Mouse (Mus musculus) intestine, embryonic 14.5 days (tissue): ENCODE results near the gene Matn3. TPM values are rescaled to one million over a fixed set of nuclear protein-coding genes. Genes with fewer than 3 reads are reported as not detected.

Experiments used
- ATAC-seq: fragments of 200-750 bp; cut with Nextera tagmentation; replicated peaks from 2 replicates; pipeline ENCODE4 v1.8.0; 2017; ENCODE audit warnings: low read depth, moderate number of reproducible peaks, moderate TSS enrichment, moderate library complexity; ENCODE audit not compliant: low FRiP score, low TSS enrichment
- DNase-seq: peaks from one replicate; pipeline ENCODE4 v3.0.0-alpha.2; 2018; ENCODE audit warnings: low spot score
- H3K27ac ChIP-seq: fragments of 300-500 bp; sonication (generic); 2 replicates; pipeline ENCODE4 v1.5.1; 2014; ENCODE audit warnings: low read depth, mild to moderate bottlenecking, control low read depth
- H3K27me3 ChIP-seq: fragments of 300-500 bp; sonication (generic); replicated peaks from 2 replicates; pipeline ENCODE4 v1.6.1; 2014; ENCODE audit warnings: low read length, control low read depth; ENCODE audit not compliant: control insufficient read depth, insufficient read depth
- H3K36me3 ChIP-seq: fragments of 300-500 bp; sonication (generic); 2 replicates; pipeline ENCODE4 v1.6.1; 2014; ENCODE audit warnings: low read length, control low read depth; ENCODE audit not compliant: control insufficient read depth, insufficient read depth
- H3K4me1 ChIP-seq: fragments of 300-500 bp; sonication (generic); replicated peaks from 2 replicates; pipeline ENCODE4 v1.6.1; 2014; ENCODE audit warnings: low read length, control low read depth, mixed read lengths; ENCODE audit not compliant: control insufficient read depth, insufficient read depth
- H3K4me2 ChIP-seq: fragments of 300-500 bp; sonication (generic); 2 replicates; pipeline ENCODE4 v1.6.1; 2014; ENCODE audit warnings: low read length
- H3K4me3 ChIP-seq: fragments of 300-500 bp; sonication (generic); 2 replicates; pipeline ENCODE4 v1.5.1; 2014; ENCODE audit warnings: low read depth, low read length, control low read depth, mixed read lengths
- H3K9ac ChIP-seq: fragments of 300-500 bp; sonication (generic); 2 replicates; pipeline ENCODE4 v1.6.1; 2014; ENCODE audit warnings: mild to moderate bottlenecking, low read length
- H3K9me3 ChIP-seq: fragments of 300-500 bp; sonication (generic); 2 replicates; pipeline ENCODE4 v1.6.1; 2016; ENCODE audit warnings: low read length, control low read depth; ENCODE audit not compliant: control insufficient read depth
- WGBS: fragments of 180-500 bp; shearing (Covaris S2); extraction: QIAGEN DNeasy Blood & Tissue Kit; methylation state at CpG from one replicate; pipeline ENCODE4 v1.1.7; 2014; 5-methylcytosine and 5-hydroxymethylcytosine counted together
- polyA plus RNA-seq: library from polyadenylated mRNA; unstranded; fragments of >200 nt; fragmentation: Nextera tagmentation; extraction: Ambion mirVana; gene quantifications from 2 replicates; pipeline ENCODE4 v1.2.1, GENCODE M21; 2014

Matn3 gene
- polyA plus RNA-seq, result 0.19 and 0.28 TPM in 2 replicates

- H3K9me3 ChIP-seq, result no peaks in the 10 kb centered on the region
- ATAC-seq, result peak; percentile 73
- WGBS, result 2% methylated on average over 42 of the region's 42 CpGs
- peak; percentile 80 for DNase-seq
- H3K9ac ChIP-seq, result peak within 1 kb of the TSS; percentile 47
- H3K4me2 ChIP-seq, result peak within 1 kb of the TSS; percentile 99
- peaks cover 6% of the 10 kb centered on the region for H3K4me1 ChIP-seq
- peaks cover 9% of the 10 kb centered on the region for H3K27me3 ChIP-seq
- peak within 1 kb of the TSS; percentile 45 for H3K4me3 ChIP-seq
- no peaks in the 10 kb centered on the region for H3K36me3 ChIP-seq
- no peak within 1 kb of the TSS for H3K27ac ChIP-seq
Observed at GRCm38 (mm10) chr12:8947714-8948464, at the start of gene Matn3. Matn3 (plus strand) TSS chr12:8947929.

- WGBS, result 63% methylated on average over 19 of the region's 19 CpGs
- DNase-seq (no peak), ATAC-seq (no peak)
- no peak overlapping the region for H3K27ac ChIP-seq
- peaks cover 14% of the 10 kb centered on the region for H3K4me1 ChIP-seq
- H3K36me3 ChIP-seq, result no peaks in the 10 kb centered on the region
- no peak overlapping the region for H3K9ac ChIP-seq
- no peak overlapping the region for H3K4me2 ChIP-seq
- no peak overlapping the region for H3K4me3 ChIP-seq
- H3K27me3 ChIP-seq, result no peaks in the 10 kb centered on the region
- no peaks in the 10 kb centered on the region for H3K9me3 ChIP-seq
Observed at GRCm38 (mm10) chr12:8898879-8899785, 48.6 kb upstream of the Matn3 start.

- H3K27ac ChIP-seq, result no peak overlapping the region
Observed at GRCm38 (mm10) chr12:8900107-8900698, 47.5 kb upstream of the Matn3 start.

GRCm38 (mm10) chr12:8900919-8901663 lies 46.6 kb upstream of the Matn3 start:
- Histone ChIP-seq H3K9me3 (no peaks in the 10 kb centered on the region), H3K36me3 (no peaks in the 10 kb centered on the region), H3K27ac (0 out of 2 replicates have a peak overlapping the region, but pooled peaks have one; percentile 6), H3K4me2 (no peak overlapping the region), H3K4me3 (no peak overlapping the region), H3K4me1 (peaks cover 14% of the 10 kb centered on the region), H3K9ac (no peak overlapping the region), H3K27me3 (no peaks in the 10 kb centered on the region)
- DNase-seq (no peak), ATAC-seq (no peak)
- 34% methylated on average over 5 of the region's 5 CpGs for WGBS

More at GRCm38 (mm10) chr12:8900107-8900698, 47.5 kb upstream of the Matn3 start:
- Histone ChIP-seq H3K36me3 (no peaks in the 10 kb centered on the region), H3K4me2 (no peak overlapping the region), H3K27me3 (no peaks in the 10 kb centered on the region), H3K4me3 (no peak overlapping the region), H3K9ac (no peak overlapping the region), H3K9me3 (no peaks in the 10 kb centered on the region), H3K4me1 (peaks cover 14% of the 10 kb centered on the region)
- WGBS, result 26% methylated on average over 4 of the region's 4 CpGs
- no peak for ATAC-seq
- DNase-seq, result no peak

- ATAC-seq, result no peak
- H3K27ac ChIP-seq, result no peak overlapping the region
Observed at GRCm38 (mm10) chr12:8901934-8902333, 45.8 kb upstream of the Matn3 start.

GRCm38 (mm10) chr12:8902479-8902878 lies 45.2 kb upstream of the Matn3 start:
- Histone ChIP-seq H3K27me3 (no peaks in the 10 kb centered on the region), H3K4me2 (no peak overlapping the region), H3K9me3 (0 out of 2 replicates have a peak, but pooled peaks cover 2% of the 10 kb centered on the region), H3K36me3 (no peaks in the 10 kb centered on the region), H3K4me1 (peaks cover 14% of the 10 kb centered on the region), H3K27ac (no peak overlapping the region), H3K4me3 (no peak overlapping the region), H3K9ac (no peak overlapping the region)
- DNase-seq (no peak), ATAC-seq (no peak)
- WGBS, result 28% methylated on average over 3 of the region's 3 CpGs

More at GRCm38 (mm10) chr12:8901934-8902333, 45.8 kb upstream of the Matn3 start:
- Histone ChIP-seq H3K36me3 (no peaks in the 10 kb centered on the region), H3K9ac (no peak overlapping the region), H3K9me3 (0 out of 2 replicates have a peak, but pooled peaks cover 2% of the 10 kb centered on the region), H3K4me1 (peaks cover 14% of the 10 kb centered on the region), H3K27me3 (no peaks in the 10 kb centered on the region), H3K4me2 (no peak overlapping the region), H3K4me3 (no peak overlapping the region)
- no peak for DNase-seq
- WGBS, result 26% methylated on average over 2 of the region's 2 CpGs

GRCm38 (mm10) chr12:8912860-8913685 lies 34.7 kb upstream of the Matn3 start:
- Histone ChIP-seq H3K9ac (no peak overlapping the region), H3K36me3 (no peaks in the 10 kb centered on the region), H3K27me3 (no peaks in the 10 kb centered on the region), H3K9me3 (no peaks in the 10 kb centered on the region), H3K27ac (peak overlapping the region; percentile 69), H3K4me2 (peak overlapping the region; percentile 22; the same call in 1 of the 2 replicates), H3K4me3 (no peak overlapping the region), H3K4me1 (peaks cover 25% of the 10 kb centered on the region)
- ATAC-seq (peak; percentile 62), DNase-seq (peak; percentile 68)
- 13% methylated on average over 16 of the region's 16 CpGs for WGBS
